Mouse (Mus musculus) natural killer cell, adult 2 months (primary cell): Measurements from ENCODE around the gene Hoxc6.

ENCODE experiments used
- DNase-seq, 2 experiments: peaks; one replicate each; pipeline ENCODE4 v3.0.0; 2022; ENCODE audit warnings: low spot score in 2 of 2

Gene Hoxc6

GRCm38 (mm10) chr15:103038701-103039480, 40.8 kb downstream of the Hoxc6 start:
- DNase-seq = no peak

GRCm38 (mm10) chr15:103039609-103040008, 41.6 kb downstream of the Hoxc6 start:
- no peak for DNase-seq

GRCm38 (mm10) chr15:103040601-103041000, 42.5 kb downstream of the Hoxc6 start:
- no peak for DNase-seq

- no peak for DNase-seq
Observed at GRCm38 (mm10) chr15:103041613-103042012, 43.6 kb downstream of the Hoxc6 start.

GRCm38 (mm10) chr15:103042209-103042608, 44.2 kb downstream of the Hoxc6 start:
- no peak for DNase-seq

- DNase-seq = no peak
Observed at GRCm38 (mm10) chr15:103051670-103052069, 53.6 kb downstream of the Hoxc6 start.

- no peak for DNase-seq
Observed at GRCm38 (mm10) chr15:103053210-103053609, 55.2 kb downstream of the Hoxc6 start.

GRCm38 (mm10) chr15:103056396-103056795, 58.3 kb downstream of the Hoxc6 start:
- DNase-seq = no peak

GRCm38 (mm10) chr15:103058715-103059114, 60.7 kb downstream of the Hoxc6 start:
- no peak for DNase-seq

- DNase-seq = no peak
Observed at GRCm38 (mm10) chr15:103059393-103059992, 61.4 kb downstream of the Hoxc6 start.

GRCm38 (mm10) chr15:103060021-103060340, 61.9 kb downstream of the Hoxc6 start:
- DNase-seq = no peak

- no peak for DNase-seq
Observed at GRCm38 (mm10) chr15:103060341-103061130, 62.5 kb downstream of the Hoxc6 start.

GRCm38 (mm10) chr15:103061131-103061825, 63.2 kb downstream of the Hoxc6 start:
- no peak for DNase-seq
